Mouse (Mus musculus): ENCODE results near the gene Snrpa.
"Not testable (repeated sequence)": the region's sequence is repeated elsewhere in the genome, so short reads cannot be mapped to it uniquely, and the experiment has no call there.

Snrpa gene

DNA sequence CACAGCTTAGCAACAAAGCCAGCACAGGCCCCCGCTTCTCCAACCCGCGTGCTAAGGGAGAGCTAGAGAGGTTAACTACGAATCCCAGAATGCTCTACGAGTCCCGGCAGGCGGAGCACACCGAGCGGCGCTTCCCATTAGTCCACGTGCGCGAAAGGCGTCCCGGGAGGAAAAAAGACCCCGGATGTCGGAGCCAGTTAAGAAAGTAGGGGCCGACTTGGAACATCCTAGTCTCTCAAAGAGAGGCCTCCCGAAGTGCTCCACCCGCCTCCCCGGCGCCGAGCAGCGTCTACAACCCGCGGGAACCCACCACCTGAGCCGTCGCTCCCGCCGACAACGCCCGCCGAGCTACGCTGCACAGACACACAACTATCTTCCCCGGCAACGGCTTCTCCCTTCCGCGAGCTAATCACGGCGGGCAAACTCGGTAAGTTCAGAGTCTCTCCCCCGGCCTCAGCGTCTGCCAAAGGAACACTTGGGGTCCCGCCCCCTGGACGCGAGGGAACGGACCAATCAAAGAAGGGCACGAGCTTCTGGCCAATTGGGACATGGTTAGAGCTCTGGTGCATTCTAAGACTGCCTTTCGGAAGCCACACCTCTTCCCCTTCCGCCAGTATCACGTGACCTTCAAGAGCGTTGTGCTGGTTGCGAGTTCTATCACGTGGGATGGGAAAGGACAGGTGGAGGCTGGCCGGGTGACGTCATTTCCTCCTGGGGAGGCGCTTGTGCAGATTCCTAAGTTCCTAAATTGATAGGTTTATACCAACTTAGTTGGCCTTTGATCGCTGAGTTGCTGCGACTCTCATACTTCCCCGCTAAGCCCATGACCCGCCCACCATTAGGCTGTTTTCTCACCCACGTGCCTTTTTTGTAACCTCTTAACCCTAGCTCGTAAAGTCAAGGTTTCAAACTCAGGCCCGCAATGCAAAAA, at the start of gene Snrpa, which contains the start of gene BC024978:
Snrpa (minus strand) TSS at position 591 of the 931 bp plus-strand sequence.
BC024978 (plus strand) TSS at position 101 of the 931 bp plus-strand sequence.
- peak; percentile 100 for DNase-seq (ENCODE audit: low read depth, low spot score)

DNA sequence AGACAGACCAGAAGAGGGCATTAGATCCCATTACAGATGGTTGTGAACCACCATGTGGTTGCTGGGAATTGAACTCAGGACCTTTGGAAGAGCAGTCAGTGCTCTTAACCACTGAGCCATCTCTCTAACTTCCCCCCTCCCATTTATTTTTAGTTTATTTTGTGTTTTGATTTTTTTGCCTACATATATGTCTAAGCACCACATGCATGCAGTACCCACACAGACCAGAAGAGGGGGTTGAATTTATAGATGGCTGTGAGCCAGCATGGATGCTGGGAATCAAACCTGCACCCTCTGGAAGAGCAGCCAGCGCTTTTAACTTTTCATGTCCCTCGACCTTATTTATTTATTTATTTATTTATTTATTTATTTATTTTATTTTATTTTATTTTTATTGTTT, 48.0 kb upstream of the Snrpa start:
- DNase-seq (ENCODE audit: low read depth, low spot score): not testable (repeated sequence)

DNA sequence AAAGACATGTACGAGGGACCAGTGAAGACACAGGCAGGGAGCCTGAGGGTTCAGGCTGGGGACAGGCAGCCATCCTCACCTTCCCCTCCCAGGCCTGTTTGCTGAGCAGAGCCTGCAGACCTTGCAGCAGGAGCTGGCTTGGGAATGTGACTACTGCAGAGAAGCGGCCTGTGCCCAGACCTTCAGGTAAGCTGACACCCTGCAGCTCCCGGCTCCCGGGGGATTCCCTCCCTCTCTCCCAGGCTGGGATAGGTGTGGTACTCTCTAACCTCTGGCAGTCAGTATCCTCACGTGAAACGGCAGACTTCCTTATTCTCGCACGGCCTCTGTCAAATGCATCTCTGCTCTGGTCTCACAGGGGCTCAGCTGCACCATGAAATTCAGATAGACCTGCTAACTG, 47.1 kb upstream of the Snrpa start:
- DNase-seq (ENCODE audit: low read depth, low spot score): no peak

DNA sequence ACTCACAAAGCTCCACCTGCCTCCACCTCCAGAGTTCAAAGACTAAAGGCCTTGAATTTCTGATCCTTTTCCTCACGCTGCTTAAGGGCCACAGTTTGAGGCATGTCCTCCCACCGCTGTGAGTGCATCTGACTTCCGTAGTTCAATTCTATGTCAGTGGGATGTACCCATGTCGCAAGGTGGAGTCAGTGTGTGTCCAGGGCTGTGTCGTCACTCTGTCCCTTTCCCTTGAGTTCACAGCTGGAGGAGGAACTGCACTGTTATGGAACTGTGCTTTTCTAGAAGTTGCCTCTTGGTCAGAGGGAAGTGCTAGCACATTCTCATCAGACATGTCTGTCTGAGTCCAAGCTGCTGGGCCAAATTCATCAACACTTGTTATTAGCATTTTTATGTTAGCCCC, 42.5 kb upstream of the Snrpa start:
- no peak for DNase-seq (ENCODE audit: low read depth, low spot score)

DNA sequence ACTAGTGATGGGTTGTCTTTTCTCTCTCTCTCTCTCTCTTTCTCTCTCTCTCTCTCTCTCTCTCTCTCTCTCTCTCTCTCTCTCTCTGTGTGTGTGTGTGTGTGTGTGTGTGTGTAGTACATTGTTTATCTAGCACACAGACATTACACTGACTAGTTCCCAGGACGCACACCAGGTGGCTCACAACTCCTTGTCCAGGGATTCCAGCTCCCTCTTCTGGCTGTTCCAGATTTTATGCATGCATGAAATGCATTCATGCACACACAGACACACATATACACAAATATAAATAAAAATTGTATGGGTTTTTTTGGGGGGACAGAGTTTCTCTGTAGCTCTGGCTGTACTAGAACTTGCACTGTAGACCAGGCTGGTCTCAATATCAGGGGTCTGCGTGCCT, 41.5 kb upstream of the Snrpa start:
- DNase-seq (ENCODE audit: low read depth, low spot score): no peak

DNA sequence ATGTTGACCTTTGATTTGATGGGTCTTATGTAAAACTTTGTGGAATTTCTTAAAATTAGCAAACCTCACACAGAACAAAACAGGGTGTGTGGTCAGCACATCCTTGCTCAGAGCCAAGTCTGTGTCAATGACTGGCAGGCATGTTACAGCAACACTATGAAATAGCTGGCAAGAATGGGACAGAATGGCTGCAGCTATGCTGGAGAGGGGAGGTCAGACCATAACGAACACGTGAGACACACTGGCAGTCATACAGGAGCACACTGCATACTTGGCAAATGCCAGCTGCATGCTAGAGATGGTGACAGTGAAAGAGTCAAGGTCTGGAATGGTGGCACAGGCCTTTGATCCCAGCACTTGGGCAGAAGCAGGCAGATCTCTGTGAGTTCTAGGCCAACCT, 39.7 kb upstream of the Snrpa start:
- no peak for DNase-seq (ENCODE audit: low read depth, low spot score)

DNA sequence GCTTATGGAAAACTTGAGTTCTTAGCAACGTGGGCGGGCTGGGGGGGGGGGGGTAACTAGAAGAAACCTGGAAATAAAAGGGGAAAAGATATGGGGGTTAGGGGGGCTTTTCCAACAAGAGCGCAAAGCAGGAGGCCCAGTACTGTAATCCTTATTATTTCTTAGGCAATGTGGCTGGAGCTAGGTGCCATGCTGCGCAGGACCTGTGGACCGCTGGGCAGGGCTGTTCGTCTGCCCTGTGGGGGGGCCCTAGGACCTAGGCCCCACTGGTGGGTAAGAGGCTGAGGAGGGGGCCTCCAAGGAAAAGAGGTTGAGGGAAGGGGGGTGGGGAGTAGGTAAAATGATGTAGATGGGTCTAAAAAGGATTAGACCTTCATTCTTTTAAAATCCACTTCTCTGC, 37.2 kb upstream of the Snrpa start:
- no peak for DNase-seq (ENCODE audit: low read depth, low spot score)

DNA sequence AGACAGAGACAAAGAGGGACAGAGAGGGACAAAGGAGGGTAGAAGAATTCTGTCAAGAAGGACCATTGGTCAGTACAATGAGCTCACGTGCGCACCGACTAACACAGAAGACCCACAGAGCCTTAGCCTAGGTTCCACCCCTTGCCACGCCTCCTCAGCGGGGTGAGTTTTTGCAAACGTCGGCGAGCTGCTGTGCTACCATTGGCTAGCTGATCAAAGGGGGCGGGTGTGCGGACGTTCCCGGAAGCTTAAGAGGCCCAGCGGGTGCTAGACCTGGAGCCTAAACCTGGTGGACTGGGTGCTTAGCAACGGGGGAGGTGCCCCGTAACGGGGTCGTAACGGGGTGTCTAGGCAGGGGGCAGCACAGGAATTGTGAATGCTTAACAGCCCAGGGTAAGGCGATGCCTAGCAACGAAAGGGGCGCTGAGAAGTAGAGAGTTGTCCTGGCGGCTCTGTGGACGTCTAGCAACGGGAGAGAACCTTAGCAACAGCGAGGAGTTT, 36.8 kb upstream of the Snrpa start, which contains the start of gene Coq8b:
Coq8b (plus strand) TSS at position 243 of the 501 bp plus-strand sequence.
- peak; percentile 87 for DNase-seq (ENCODE audit: low read depth, low spot score)

DNA sequence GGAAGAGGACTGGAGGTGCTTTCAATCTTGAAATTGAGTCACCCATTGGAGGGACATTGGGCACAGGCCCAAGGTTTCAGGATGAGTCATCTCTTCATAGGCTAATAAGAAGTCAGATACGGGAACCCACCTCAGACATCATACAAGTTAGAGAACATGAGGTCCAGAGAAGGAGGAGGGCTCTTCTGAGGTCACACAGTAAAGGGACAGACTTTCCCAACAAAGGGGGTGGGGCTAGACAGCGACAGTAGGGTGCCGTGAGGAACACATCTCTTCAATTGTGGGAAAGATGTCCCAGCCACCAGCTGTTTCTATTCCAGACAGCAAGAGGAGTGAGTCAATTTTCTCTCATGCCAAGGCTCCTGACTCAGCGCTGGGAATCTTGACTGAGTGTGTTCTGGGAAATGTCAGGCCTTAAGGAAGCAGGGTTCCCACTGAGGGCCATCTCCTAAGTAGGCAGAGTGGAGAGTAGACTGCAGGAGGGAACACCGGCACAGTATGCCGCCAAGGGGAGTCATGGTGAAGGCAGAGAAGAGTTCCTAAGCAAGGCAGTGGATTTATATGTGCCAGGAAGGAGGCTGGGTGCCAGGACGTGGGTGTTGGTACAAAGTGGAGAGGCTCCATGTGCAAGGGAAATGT, 35.7 kb upstream of the Snrpa start:
- DNase-seq (ENCODE audit: low read depth, low spot score): peak; percentile 46

DNA sequence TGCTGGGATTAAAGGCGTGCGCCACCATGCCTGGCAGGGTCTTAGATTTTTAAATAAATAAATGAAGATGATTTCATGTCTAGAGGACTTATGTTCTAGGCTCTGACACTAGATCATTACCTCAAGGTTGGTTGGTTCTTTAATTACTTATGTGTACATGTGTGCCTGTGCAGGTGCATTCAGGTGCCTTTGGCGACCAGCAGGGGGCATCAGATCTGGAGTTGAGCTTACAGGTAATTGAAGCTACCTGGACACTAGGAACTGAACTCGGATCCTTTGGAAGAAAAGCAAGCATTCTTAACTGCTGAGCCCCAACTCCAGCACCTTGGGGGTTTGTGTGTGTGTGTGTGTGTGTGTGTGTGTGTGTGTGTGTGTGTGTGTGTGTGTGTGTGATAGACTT, 34.7 kb upstream of the Snrpa start:
- DNase-seq (ENCODE audit: low read depth, low spot score): no peak

DNA sequence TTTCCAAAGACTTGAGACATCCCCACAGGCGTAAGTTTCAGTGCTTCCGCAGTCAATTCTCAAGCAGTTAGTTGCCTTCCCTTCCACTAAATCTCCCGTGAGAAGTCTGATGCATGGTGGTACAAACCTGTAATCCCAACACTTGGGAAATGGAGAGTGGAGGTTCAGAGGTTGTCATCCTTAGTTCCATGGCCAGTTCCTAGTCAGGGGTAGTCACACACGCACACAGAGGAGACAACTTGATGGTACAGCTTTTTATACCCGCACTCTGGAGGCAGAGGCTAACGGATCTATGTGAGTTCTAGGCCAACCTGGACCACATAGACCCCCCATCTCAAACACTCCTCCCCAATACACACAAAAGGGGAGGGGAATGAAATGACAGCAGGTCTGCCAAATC, 32.8 kb upstream of the Snrpa start:
- no peak for DNase-seq (ENCODE audit: low read depth, low spot score)

DNA sequence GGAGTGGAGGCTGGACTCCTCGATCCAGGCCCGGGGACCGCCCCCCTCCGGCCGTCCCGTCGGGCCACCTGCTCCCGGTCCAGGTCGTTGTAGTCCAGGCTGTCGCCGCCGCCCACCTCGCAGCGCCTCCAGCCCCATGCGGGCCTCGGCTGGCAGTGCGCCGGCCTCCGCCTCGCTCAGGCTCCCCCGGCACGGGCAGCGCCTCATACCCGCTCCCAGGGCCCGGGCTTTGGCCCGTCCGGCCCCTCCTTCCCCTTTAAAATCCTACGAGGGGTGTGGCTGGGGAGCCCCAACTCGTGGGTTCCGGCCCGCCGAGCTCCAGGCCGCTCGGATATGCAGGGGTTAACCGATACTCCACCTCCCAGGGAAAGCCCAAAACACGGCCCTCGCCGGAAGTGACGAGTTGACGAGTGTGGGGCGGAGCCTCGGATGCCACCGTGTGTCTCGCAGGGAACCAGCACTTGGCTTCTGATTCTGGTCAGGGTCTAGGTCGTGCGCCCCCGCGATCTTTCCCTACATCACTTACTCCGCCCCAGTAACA, 32.3 kb upstream of the Snrpa start, which contains the start of gene Itpkc:
Itpkc (minus strand) TSS at position 381 of the 541 bp plus-strand sequence.
- DNase-seq (ENCODE audit: low read depth, low spot score): peak; percentile 83

DNA sequence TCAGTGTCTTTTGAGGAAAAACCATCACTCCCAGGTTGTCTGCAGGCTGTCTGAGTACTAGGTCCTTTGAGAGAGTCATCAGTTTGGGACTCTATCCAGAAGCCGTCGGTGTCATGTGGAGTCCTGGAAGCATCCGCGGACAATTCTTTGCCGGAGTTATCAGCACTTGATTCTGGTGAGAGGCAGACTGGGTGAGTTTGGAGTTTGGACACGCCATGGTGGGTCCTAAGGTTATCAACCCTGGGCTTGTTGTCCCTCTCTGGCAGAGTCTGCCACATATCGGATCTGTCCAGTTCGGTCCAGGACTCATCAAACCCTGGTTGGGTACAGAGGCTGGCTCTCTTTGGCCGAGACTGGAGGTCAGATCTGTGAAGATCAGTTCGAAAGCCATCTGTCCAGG, 31.6 kb upstream of the Snrpa start:
- no peak for DNase-seq (ENCODE audit: low read depth, low spot score)

DNA sequence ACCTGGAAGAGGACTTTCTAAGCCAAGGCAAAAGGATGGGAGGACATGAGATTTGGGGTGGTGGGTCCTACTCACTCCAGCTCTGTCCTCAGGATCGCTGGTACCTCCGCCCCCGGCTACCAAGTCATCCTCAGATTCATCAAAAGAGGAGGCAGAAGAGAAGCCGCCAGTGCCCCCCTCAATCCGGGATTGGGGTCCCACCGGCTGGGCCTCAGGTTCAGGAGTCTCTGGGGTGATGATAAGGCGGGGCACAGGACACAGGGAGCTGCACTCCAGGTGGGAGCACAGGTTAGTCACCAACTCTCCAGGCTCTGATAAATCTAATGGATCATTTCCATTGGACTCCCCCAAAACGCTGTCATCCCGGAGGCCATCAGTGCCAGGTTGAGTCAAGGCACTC, 31.2 kb upstream of the Snrpa start:
- DNase-seq (ENCODE audit: low read depth, low spot score): no peak

DNA sequence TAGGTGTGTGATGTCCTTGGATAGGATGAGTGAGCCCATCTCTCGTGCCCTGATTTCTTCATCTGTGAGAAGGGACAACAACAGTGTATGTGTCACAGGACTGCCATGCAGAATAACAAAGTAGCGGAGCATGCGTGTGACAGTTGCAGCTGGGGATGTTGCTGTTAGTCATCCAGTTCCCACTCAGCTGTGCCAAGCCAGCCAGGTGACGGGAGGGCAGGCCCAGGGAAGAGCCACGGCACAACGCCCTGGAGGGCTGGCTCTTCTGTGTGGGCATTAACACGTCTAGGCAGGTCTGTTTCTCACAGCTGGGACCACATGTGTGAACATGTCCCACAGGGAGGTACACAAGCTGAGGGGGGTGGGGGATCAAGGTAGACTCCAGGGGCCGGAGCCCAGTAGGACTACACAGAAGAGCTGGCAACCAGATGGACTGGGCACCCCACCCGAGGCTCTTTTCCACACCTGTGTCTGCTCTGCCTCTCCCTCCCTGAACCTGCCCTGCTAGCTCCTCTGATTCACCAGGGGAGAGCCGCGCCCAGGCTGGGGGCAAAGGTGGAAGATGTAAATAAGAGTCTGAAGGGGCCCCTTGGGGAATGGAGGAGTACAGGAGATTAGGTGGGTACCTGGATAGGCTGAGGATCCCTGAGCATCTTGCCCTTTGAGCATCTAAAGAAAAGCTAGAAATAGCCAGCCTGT, 29.0 kb upstream of the Snrpa start:
- no peak for DNase-seq (ENCODE audit: low read depth, low spot score)

DNA sequence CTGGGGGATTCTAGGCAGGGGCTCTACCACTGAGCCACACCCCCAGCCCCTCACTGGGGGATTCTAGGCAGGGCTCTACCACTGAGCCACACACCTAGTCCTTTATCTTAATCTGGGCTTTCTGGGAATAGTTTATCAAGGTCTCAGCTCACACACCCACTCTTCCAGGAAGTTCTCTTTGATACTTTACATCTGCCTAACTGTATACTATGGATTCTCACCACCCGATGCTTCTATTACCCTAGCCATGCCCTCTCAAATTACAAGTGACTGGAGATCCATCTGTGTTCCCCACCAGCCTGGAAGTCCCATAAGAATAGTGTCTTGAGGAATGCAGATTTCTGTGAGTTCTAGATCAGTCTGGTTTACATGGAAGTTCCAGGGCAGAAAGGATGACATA, 26.5 kb upstream of the Snrpa start:
- no peak for DNase-seq (ENCODE audit: low read depth, low spot score)

DNA sequence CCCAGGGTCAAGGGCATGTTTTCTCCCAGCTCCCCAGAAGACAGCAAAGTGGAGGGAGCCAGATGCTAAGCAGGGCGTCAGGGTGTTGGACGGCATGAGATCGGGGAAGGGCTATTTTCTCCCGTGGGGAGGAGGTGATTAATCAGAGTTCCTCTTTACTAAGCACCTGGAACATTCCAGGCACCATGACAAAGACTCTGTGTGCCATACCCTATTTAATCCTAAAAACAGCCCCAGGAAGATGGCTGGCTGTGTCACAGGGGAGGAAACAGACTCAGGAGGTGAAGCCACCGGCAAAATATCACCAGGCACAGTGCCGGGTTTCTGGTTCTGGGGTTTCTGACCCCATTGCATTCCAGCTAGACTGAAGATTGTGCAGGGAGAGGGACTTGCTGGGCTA, 25.9 kb upstream of the Snrpa start:
- DNase-seq (ENCODE audit: low read depth, low spot score): no peak

DNA sequence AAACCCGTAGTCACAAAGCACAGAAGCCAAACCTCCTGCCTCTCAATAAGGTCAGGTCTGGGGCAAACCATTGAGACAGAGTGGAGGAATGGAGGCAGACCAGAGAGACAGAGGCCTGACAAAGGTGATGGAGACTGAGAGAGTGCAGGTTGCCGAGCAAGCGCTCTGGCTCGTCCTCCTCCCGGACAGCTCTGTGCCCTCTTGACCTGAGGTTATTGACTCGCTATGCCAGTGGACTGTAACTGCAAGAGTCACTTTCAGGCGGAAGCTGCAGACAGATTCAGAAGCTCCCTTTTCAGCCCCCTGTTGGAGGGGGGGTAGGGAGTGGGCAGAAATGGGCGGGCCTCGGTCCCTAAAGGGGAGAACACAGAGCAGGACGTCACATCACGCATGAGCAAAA, 23.9 kb upstream of the Snrpa start:
- DNase-seq (ENCODE audit: low read depth, low spot score): no peak

DNA sequence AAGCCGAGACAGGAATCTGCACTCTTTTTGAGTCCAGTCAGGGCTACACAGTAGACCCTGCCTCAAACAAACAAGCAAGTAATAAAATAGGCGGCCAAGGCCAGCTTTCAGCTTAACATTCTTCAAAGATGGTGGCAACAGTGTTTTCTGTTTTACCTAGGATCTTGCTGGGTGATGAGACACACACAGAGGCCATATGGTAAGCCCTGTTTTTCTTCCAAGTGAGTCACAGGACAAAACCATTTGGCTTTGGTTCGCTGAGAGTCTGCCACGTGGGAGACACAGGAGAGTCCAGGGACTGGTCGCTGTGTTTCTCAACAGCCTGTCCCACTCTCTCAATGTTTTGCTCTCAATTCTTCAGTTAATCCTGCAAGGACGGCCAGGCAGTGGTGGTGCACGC, 22.5 kb upstream of the Snrpa start:
- no peak for DNase-seq (ENCODE audit: low read depth, low spot score)

DNA sequence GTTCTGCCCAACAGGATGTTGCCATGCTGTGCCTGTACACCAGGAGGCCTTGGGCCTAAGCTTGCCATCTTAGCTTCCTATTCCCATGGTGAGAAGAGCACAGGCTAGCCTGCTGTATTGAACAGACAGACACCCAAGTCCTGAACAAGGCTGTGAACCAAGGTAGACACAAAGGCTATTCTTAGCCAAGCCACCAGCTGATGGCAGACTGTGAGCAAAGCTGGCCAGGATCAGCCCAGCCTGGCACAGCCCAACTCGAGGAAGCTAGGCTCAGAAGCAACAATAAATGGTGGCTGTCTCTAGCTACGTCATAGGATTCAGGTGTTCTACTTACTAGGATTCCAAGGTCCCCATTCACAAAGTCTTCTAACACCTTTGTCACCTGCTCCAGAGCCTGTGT, 16.6 kb upstream of the Snrpa start:
- no peak for DNase-seq (ENCODE audit: low read depth, low spot score)

DNA sequence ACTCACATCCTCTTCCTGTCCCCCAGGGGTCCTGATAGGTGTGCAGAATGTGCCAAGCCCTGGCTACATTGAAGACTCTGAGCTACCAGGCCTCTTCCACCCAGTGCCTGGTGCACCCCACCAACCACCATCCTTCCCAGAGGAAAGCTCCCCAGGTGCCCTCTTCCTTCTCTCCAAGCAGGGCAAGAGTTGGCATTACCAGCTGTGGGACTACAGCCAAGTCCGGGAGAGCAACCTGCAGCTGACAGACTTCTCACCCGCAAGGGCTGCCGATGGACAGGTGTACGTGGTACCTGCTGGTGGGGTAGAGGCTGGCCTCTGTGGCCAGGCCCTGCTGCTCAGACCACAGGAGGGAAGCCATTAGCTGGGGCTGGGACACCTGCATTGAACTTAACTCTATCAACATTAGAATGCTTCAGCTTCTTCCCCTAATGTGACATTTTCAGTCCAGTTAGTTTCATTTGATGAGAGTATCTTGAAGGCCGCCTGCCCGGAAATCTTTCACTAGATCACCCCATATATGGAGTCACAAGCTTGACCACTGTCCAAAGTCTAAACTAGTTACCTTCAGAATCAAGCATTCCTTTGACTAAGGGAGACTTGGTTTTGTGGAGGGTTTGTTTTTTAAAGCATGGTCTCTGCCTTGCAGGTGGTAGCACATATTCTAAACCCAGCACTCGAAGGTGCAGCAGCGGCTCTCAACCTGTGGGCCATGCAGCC, 7.8 kb upstream of the Snrpa start:
- no peak for DNase-seq (ENCODE audit: low read depth, low spot score)
